Mouse (Mus musculus) ES-Bruce4 (cell line): Measurements from ENCODE around the gene Hoxb13. TPM values are rescaled to one million over a fixed set of nuclear protein-coding genes. Genes with fewer than 3 reads are reported as not detected.
A peak's percentile ranks its signal among the peaks of the same experiment; 100 is the strongest.

Experiments
- H3K27ac ChIP-seq: 2 replicates; pipeline ENCODE4 v1.5.1; 2012; ENCODE audit warnings: low read length, inconsistent platforms; ENCODE audit not compliant: insufficient read depth
- H3K27me3 ChIP-seq: 2 replicates; pipeline ENCODE4 v1.6.1; 2012; ENCODE audit warnings: mild to moderate bottlenecking, low read length, inconsistent platforms; ENCODE audit not compliant: control insufficient read depth, poor library complexity, insufficient read depth, severe bottlenecking
- H3K36me3 ChIP-seq: 2 replicates; pipeline ENCODE4 v1.6.1; 2012; ENCODE audit warnings: inconsistent platforms, mild to moderate bottlenecking, low read length, moderate library complexity; ENCODE audit not compliant: control insufficient read depth, poor library complexity, insufficient read depth, severe bottlenecking
- H3K4me1 ChIP-seq: one replicate; pipeline ENCODE4 v1.8.1; 2011; ENCODE audit warnings: low read length; ENCODE audit not compliant: control insufficient read depth, insufficient read depth
- H3K4me3 ChIP-seq: 2 replicates; pipeline ENCODE4 v1.5.1; 2011; ENCODE audit warnings: low read depth, mild to moderate bottlenecking, low read length
- H3K9ac ChIP-seq: 2 replicates; pipeline ENCODE4 v1.6.1; 2012; ENCODE audit warnings: low read depth, mild to moderate bottlenecking, inconsistent platforms; ENCODE audit not compliant: poor library complexity, severe bottlenecking
- H3K9me3 ChIP-seq: replicated peaks from 2 replicates; pipeline ENCODE4 v1.6.1; 2012; ENCODE audit warnings: mild to moderate bottlenecking, low read length, inconsistent platforms; ENCODE audit not compliant: control insufficient read depth, poor library complexity, insufficient read depth, severe bottlenecking
- CTCF ChIP-seq: IDR thresholded peaks from one replicate; pipeline ENCODE4 v1.8.1; 2011; ENCODE audit warnings: low read depth, low read length
- EP300 ChIP-seq: IDR thresholded peaks from 2 replicates; pipeline ENCODE4 v1.6.1; 2011; ENCODE audit warnings: low read depth, low read length; ENCODE audit not compliant: insufficient read depth
- POLR2A ChIP-seq: IDR thresholded peaks from one replicate; pipeline ENCODE4 v1.8.1; 2011; ENCODE audit warnings: low read length; ENCODE audit not compliant: insufficient read depth
- polyA plus RNA-seq: library from polyadenylated mRNA; stranded (reverse); fragments of >200 nt; gene quantifications from 2 replicates; pipeline ENCODE4 v1.2.4, GENCODE M21; 2011; ENCODE audit warnings: low read depth; ENCODE audit not compliant: missing spikeins, insufficient read depth, insufficient read length

Gene Hoxb13
- polyA plus RNA-seq, 1 experiment = not detected

DNA sequence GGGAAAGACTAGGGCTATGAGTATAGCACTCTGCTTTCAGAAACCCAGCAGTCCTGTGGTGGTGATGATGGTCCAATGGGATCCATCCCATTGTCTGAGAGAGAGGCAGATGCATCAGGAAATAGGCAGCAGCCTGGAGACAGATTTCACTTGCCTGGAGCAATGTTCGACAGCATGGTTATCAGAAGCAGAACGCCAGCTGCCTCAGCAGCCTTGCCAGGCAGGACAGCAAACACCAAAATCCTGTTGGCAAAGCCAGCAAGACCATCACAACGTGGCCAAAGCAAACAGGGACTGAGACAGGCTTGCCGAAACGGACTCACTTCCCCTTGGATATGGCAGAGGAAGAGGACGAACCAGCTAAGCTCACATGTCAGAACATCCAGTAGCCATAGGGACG is 25.1 kb upstream of the Hoxb13 start:
- no peaks in the 10 kb centered on the region for H3K9me3 ChIP-seq
- no peaks in the 10 kb centered on the region for H3K36me3 ChIP-seq
- no peak for TF ChIP-seq CTCF
- no peak for TF ChIP-seq EP300
- no peak for TF ChIP-seq POLR2A
- no peak overlapping the region for H3K27ac ChIP-seq
- H3K4me1 ChIP-seq = peaks cover 1% of the 10 kb centered on the region
- H3K9ac ChIP-seq = no peak overlapping the region
- no peak overlapping the region for H3K4me3 ChIP-seq
- H3K27me3 ChIP-seq = peaks cover 21% of the 10 kb centered on the region

DNA sequence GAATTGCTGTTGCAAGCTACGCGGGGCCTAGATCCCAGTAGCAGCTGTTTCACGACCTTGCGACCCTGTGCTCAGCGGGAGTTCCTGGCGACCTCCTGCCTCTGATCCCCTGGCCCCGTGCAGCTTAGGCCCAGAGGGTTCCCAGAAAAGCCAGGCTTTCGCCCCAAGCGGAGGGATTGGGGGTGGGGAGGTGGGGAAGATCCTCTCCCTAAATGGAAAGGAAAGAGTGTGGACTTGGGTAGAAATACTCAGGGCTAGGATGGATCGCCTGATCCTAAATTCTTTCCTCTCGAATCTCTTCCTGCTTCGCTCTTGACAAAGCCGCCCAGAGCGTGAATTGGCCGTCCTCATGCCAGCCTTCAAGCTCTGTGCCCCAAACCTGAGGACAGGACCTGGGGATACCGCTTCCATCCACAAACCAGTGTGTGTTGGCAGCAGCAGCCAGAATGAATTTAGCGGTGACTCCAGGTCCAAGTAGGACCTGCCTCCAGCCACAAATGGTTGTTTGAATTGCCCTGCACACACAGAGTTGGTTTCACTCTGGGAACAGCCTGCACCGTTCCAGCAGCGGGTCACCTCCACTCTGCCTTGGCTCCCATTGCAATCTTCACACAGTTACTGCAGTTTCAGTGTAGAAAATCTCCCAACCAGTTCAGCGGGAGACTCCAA is 23.3 kb upstream of the Hoxb13 start:
- no peak overlapping the region for H3K4me3 ChIP-seq
- H3K27ac ChIP-seq = no peak overlapping the region
- TF ChIP-seq CTCF = no peak
- TF ChIP-seq POLR2A = no peak
- TF ChIP-seq EP300 = no peak
- peaks cover 3% of the 10 kb centered on the region for H3K4me1 ChIP-seq
- peaks cover 36% of the 10 kb centered on the region for H3K27me3 ChIP-seq
- H3K9me3 ChIP-seq = no peaks in the 10 kb centered on the region
- H3K36me3 ChIP-seq = no peaks in the 10 kb centered on the region
- no peak overlapping the region for H3K9ac ChIP-seq

GRCm38 (mm10) chr11:96171601-96172000 is 22.5 kb upstream of the Hoxb13 start:
- TF ChIP-seq EP300 (no peak), POLR2A (no peak), CTCF (no peak)
- no peaks in the 10 kb centered on the region for H3K9me3 ChIP-seq
- H3K27ac ChIP-seq = no peak overlapping the region
- H3K4me3 ChIP-seq = no peak overlapping the region
- H3K27me3 ChIP-seq = peaks cover 39% of the 10 kb centered on the region
- no peak overlapping the region for H3K9ac ChIP-seq
- H3K36me3 ChIP-seq = no peaks in the 10 kb centered on the region
- H3K4me1 ChIP-seq = peaks cover 3% of the 10 kb centered on the region

GRCm38 (mm10) chr11:96172511-96173287 is 21.4 kb upstream of the Hoxb13 start:
- Histone ChIP-seq H3K9ac (no peak overlapping the region), H3K4me1 (peaks cover 3% of the 10 kb centered on the region), H3K9me3 (no peaks in the 10 kb centered on the region), H3K36me3 (no peaks in the 10 kb centered on the region), H3K4me3 (peak overlapping the region; percentile 2; the same call in 1 of the 2 replicates), H3K27ac (no peak overlapping the region), H3K27me3 (peaks cover 45% of the 10 kb centered on the region)
- no peak for TF ChIP-seq CTCF
- no peak for TF ChIP-seq EP300
- TF ChIP-seq POLR2A = no peak

- TF ChIP-seq CTCF (no peak), POLR2A (no peak), EP300 (no peak)
- Histone ChIP-seq H3K27me3 (peaks cover 51% of the 10 kb centered on the region), H3K9me3 (no peaks in the 10 kb centered on the region), H3K36me3 (no peaks in the 10 kb centered on the region), H3K4me3 (peak overlapping the region; percentile 2; the same call in 1 of the 2 replicates), H3K27ac (no peak overlapping the region), H3K4me1 (peaks cover 3% of the 10 kb centered on the region), H3K9ac (no peak overlapping the region)
These were observed 20.8 kb upstream of the Hoxb13 start for GRCm38 (mm10) chr11:96173288-96173840.
